Mouse (Mus musculus): ENCODE data around the gene Zfp955a. TPM values are rescaled to one million over a fixed set of nuclear protein-coding genes. Genes with fewer than 3 reads are reported as not detected.
"Not testable (repeated sequence)": the region's sequence is repeated elsewhere in the genome, so short reads cannot be mapped to it uniquely, and the experiment has no call there.

The Zfp955a gene
- polyA plus RNA-seq, 1 experiment from 2014 or later = 4.8 TPM

GRCm38 (mm10) chr17:33221590-33221989 lies 33.4 kb downstream of the Zfp955a start, which contains the start of gene Olfr1564:
Gene Olfr1564, minus strand, starts transcription at chr17:33221690.
- Histone ChIP-seq H3K27me3 (replicated peaks; ENCODE audit: control insufficient read depth, insufficient read depth, low read length) (no peaks in the 10 kb centered on the region), H3K4me2 (replicated peaks; ENCODE audit: low read depth) (no peak within 1 kb of the TSS), H3K27ac (ENCODE audit: low read depth, low read length) (no peak within 1 kb of the TSS), H3K9me3 (ENCODE audit: control insufficient read depth) (no peaks in the 10 kb centered on the region; the same call in 1 of the 2 replicates), H3K4me3 (ENCODE audit: low read depth, low read length) (no peak within 1 kb of the TSS), H3K9ac (ENCODE audit: low read depth, low read length) (no peak within 1 kb of the TSS), H3K36me3 (ENCODE audit: control insufficient read depth, insufficient read depth) (no peaks in the 10 kb centered on the region), H3K4me1 (replicated peaks; ENCODE audit: control insufficient read depth, insufficient read depth, low read length) (no peaks in the 10 kb centered on the region)
- no peak for TF ChIP-seq CTCF (IDR thresholded peaks at IDR 0.05; ENCODE audit: low read depth)
- no peak for ATAC-seq
- WGBS = 74% methylated on average over 2 of the region's 2 CpGs

GRCm38 (mm10) chr17:33191002-33191401 lies 63.9 kb downstream of the Zfp955a start, which contains the start of gene Olfr239:
Gene Olfr239, plus strand, starts transcription at chr17:33191302.
- H3K4me3 ChIP-seq (ENCODE audit: low read depth, low read length); H3K27ac ChIP-seq (ENCODE audit: low read depth, low read length); H3K9me3 ChIP-seq (ENCODE audit: control insufficient read depth); H3K27me3 ChIP-seq (replicated peaks; ENCODE audit: control insufficient read depth, insufficient read depth, low read length); H3K4me2 ChIP-seq (replicated peaks; ENCODE audit: low read depth); H3K9ac ChIP-seq (ENCODE audit: low read depth, low read length); H3K36me3 ChIP-seq (ENCODE audit: control insufficient read depth, insufficient read depth); ATAC-seq; H3K4me1 ChIP-seq (replicated peaks; ENCODE audit: control insufficient read depth, insufficient read depth, low read length): not testable (repeated sequence)
- no CpG with 5 or more reads among the region's 2 CpGs for WGBS

Other genes starting within 250 kb of the Zfp955a start
- 3.7 and 4.1 TPM in 2 replicates for gene Zfp763, start 221.7 kb downstream of the Zfp955a start, polyA plus RNA-seq (2015; fragmentation: Nextera tagmentation; extraction: Ambion mirVana)
- gene 4921501E09Rik, start 187.1 kb downstream of the Zfp955a start, polyA plus RNA-seq (2015; fragmentation: Nextera tagmentation; extraction: Ambion mirVana) = not detected in 2 replicates
- 3.3 TPM in 2 replicates for gene Zfp563, start 165.8 kb downstream of the Zfp955a start, polyA plus RNA-seq (2015; fragmentation: Nextera tagmentation; extraction: Ambion mirVana)
- gene Morc2b, start 115.5 kb downstream of the Zfp955a start, polyA plus RNA-seq (2015; fragmentation: Nextera tagmentation; extraction: Ambion mirVana) = not detected in 2 replicates
- gene Olfr55, start 86.7 kb downstream of the Zfp955a start, polyA plus RNA-seq (2015; fragmentation: Nextera tagmentation; extraction: Ambion mirVana) = not detected in 2 replicates
- not detected in 2 replicates for gene Olfr239, start 63.8 kb downstream of the Zfp955a start, polyA plus RNA-seq (2015; fragmentation: Nextera tagmentation; extraction: Ambion mirVana)
- gene Olfr1564, start 33.5 kb downstream of the Zfp955a start, polyA plus RNA-seq (2015; fragmentation: Nextera tagmentation; extraction: Ambion mirVana) = not detected in 2 replicates
- 0.03 TPM in 1 of 2 replicates, not detected in the other for gene Olfr63, start 9.5 kb upstream of the Zfp955a start, polyA plus RNA-seq (2015; fragmentation: Nextera tagmentation; extraction: Ambion mirVana)
- 3.1 and 3.6 TPM in 2 replicates for gene Zfp955b, start 34.4 kb upstream of the Zfp955a start, polyA plus RNA-seq (2015; fragmentation: Nextera tagmentation; extraction: Ambion mirVana)
- 2.6 and 3.0 TPM in 2 replicates for gene Zfp81, start 103.7 kb upstream of the Zfp955a start, polyA plus RNA-seq (2015; fragmentation: Nextera tagmentation; extraction: Ambion mirVana)
- 4.3 and 4.5 TPM in 2 replicates for gene Zfp101, start 139.5 kb upstream of the Zfp955a start, polyA plus RNA-seq (2015; fragmentation: Nextera tagmentation; extraction: Ambion mirVana)
- gene Actl9, start 177.8 kb upstream of the Zfp955a start, polyA plus RNA-seq (2015; fragmentation: Nextera tagmentation; extraction: Ambion mirVana) = not detected in 2 replicates